Mouse (Mus musculus) lung, postnatal 0 days (tissue): ENCODE results near the gene Tas2r143. TPM values are rescaled to one million over a fixed set of nuclear protein-coding genes. Genes with fewer than 3 reads are reported as not detected.
A peak's percentile ranks its signal among the peaks of the same experiment; 100 is the strongest.

Source experiments
- ATAC-seq: fragments of 200-750 bp; cut with Nextera tagmentation; 2 replicates; pipeline ENCODE4 v1.8.0; 2017; ENCODE audit warnings: moderate library complexity
- DNase-seq: peaks from one replicate; pipeline ENCODE4 v3.0.0-alpha.2; 2016; ENCODE audit warnings: low spot score
- H3K27ac ChIP-seq: fragments of 300-500 bp; sonication (generic); 2 replicates; pipeline ENCODE4 v1.5.1; 2014; ENCODE audit warnings: antibody characterized with exemption, mild to moderate bottlenecking, low read length, mixed read lengths
- H3K27me3 ChIP-seq: fragments of 300-500 bp; sonication (generic); replicated peaks from 2 replicates; pipeline ENCODE4 v1.6.1; 2014; ENCODE audit warnings: low read length, mixed read lengths; ENCODE audit not compliant: insufficient read depth
- H3K36me3 ChIP-seq: fragments of 300-500 bp; sonication (generic); 2 replicates; pipeline ENCODE4 v1.6.1; 2014; ENCODE audit warnings: low read length, mixed read lengths; ENCODE audit not compliant: insufficient read depth
- H3K4me1 ChIP-seq: fragments of 300-500 bp; sonication (generic); 2 replicates; pipeline ENCODE4 v1.6.1; 2014; ENCODE audit warnings: antibody characterized with exemption, low read depth, low read length, mixed read lengths; ENCODE audit not compliant: insufficient read depth
- H3K4me2 ChIP-seq: fragments of 300-500 bp; sonication (generic); replicated peaks from 2 replicates; pipeline ENCODE4 v1.6.1; 2014; ENCODE audit warnings: low read depth, mild to moderate bottlenecking, low read length, moderate library complexity, mixed read lengths
- H3K4me3 ChIP-seq: fragments of 300-500 bp; sonication (generic); 2 replicates; pipeline ENCODE4 v1.5.1; 2014; ENCODE audit warnings: low read depth, low read length
- H3K9ac ChIP-seq: fragments of 300-500 bp; sonication (generic); replicated peaks from 2 replicates; pipeline ENCODE4 v1.6.1; 2014; ENCODE audit warnings: low read depth, mild to moderate bottlenecking
- H3K9me3 ChIP-seq: fragments of 300-500 bp; sonication (generic); 2 replicates; pipeline ENCODE4 v1.6.1; 2016; ENCODE audit warnings: low read length, mixed read lengths
- CTCF ChIP-seq: IDR thresholded peaks from 2 replicates; pipeline ENCODE4 v1.5.1; 2016; ENCODE audit warnings: antibody characterized with exemption, mild to moderate bottlenecking
- EP300 ChIP-seq: IDR thresholded peaks from 2 replicates; pipeline ENCODE4 v1.6.1; 2016; ENCODE audit warnings: antibody characterized with exemption, mild to moderate bottlenecking, control low read depth
- WGBS: fragments of 180-500 bp; shearing (Covaris S2); extraction: QIAGEN DNeasy Blood & Tissue Kit; methylation state at CpG from one replicate; pipeline ENCODE4 v1.1.7; 2014; 5-methylcytosine and 5-hydroxymethylcytosine counted together
- polyA plus RNA-seq: library from polyadenylated mRNA; unstranded; fragments of >200 nt; fragmentation: Nextera tagmentation; extraction: Ambion mirVana; gene quantifications from 2 replicates; pipeline ENCODE4 v1.2.1, GENCODE M21; 2015

Gene Tas2r143
- polyA plus RNA-seq, 1 experiment from 2014 or later = not detected

DNA sequence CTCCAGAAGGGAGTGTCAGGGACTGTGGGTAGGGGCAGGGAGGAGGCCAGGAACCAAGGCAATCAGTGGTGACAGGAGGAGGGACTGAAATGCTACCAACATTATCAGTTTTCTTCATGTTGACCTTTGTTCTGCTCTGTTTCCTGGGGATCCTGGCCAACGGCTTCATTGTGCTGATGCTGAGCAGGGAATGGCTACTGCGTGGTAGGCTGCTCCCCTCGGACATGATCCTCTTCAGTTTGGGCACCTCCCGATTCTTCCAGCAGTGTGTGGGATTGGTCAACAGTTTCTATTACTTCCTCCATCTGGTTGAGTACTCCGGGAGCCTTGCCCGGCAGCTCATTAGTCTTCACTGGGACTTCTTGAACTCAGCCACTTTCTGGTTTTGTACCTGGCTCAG is 34.4 kb downstream of the Tas2r143 start, which contains the start of gene Tas2r126:
Tas2r126 (plus strand) TSS at position 90 of the 400 bp plus-strand sequence.
- Histone ChIP-seq H3K4me3 (no peak within 1 kb of the TSS), H3K9me3 (no peaks in the 10 kb centered on the region), H3K27ac (no peak within 1 kb of the TSS), H3K36me3 (no peaks in the 10 kb centered on the region), H3K9ac (no peak within 1 kb of the TSS), H3K27me3 (no peaks in the 10 kb centered on the region), H3K4me1 (no peaks in the 10 kb centered on the region), H3K4me2 (no peak within 1 kb of the TSS)
- TF ChIP-seq CTCF = no peak
- no peak for TF ChIP-seq EP300
- WGBS = 67% methylated on average over 6 of the region's 6 CpGs
- ATAC-seq = no peak
- no peak for DNase-seq

GRCm38 (mm10) chr6:42435490-42435889 is 35.5 kb downstream of the Tas2r143 start:
- no peak overlapping the region for H3K9ac ChIP-seq
- H3K4me3 ChIP-seq = no peak overlapping the region
- DNase-seq (no peak), ATAC-seq (no peak)
- H3K27ac ChIP-seq = no peak overlapping the region
- H3K4me1 ChIP-seq = no peaks in the 10 kb centered on the region
- no peaks in the 10 kb centered on the region for H3K27me3 ChIP-seq
- TF ChIP-seq CTCF = no peak
- no peak for TF ChIP-seq EP300
- no peak overlapping the region for H3K4me2 ChIP-seq
- WGBS = 57% methylated on average over 2 of the region's 2 CpGs
- no peaks in the 10 kb centered on the region for H3K36me3 ChIP-seq
- no peaks in the 10 kb centered on the region for H3K9me3 ChIP-seq

GRCm38 (mm10) chr6:42441395-42441794 is 41.4 kb downstream of the Tas2r143 start:
- H3K4me2 ChIP-seq = no peak overlapping the region
- H3K9me3 ChIP-seq = no peaks in the 10 kb centered on the region
- WGBS = 65% methylated on average over 2 of the region's 2 CpGs
- DNase-seq = peak; percentile 42
- no peak overlapping the region for H3K4me3 ChIP-seq
- no peaks in the 10 kb centered on the region for H3K27me3 ChIP-seq
- H3K9ac ChIP-seq = no peak overlapping the region
- no peak for TF ChIP-seq CTCF
- TF ChIP-seq EP300 = no peak
- no peaks in the 10 kb centered on the region for H3K36me3 ChIP-seq
- no peak overlapping the region for H3K27ac ChIP-seq
- peak; percentile 54 for ATAC-seq
- no peaks in the 10 kb centered on the region for H3K4me1 ChIP-seq

GRCm38 (mm10) chr6:42444491-42444890 is 44.5 kb downstream of the Tas2r143 start:
- no peaks in the 10 kb centered on the region for H3K9me3 ChIP-seq
- H3K9ac ChIP-seq = no peak overlapping the region
- TF ChIP-seq EP300 (no peak), CTCF (no peak)
- WGBS = 36% methylated on average over 2 of the region's 2 CpGs
- no peak overlapping the region for H3K4me3 ChIP-seq
- H3K36me3 ChIP-seq = no peaks in the 10 kb centered on the region
- ATAC-seq = no peak
- no peak overlapping the region for H3K27ac ChIP-seq
- H3K4me1 ChIP-seq = no peaks in the 10 kb centered on the region
- H3K4me2 ChIP-seq = no peak overlapping the region
- no peak for DNase-seq
- no peaks in the 10 kb centered on the region for H3K27me3 ChIP-seq

DNA sequence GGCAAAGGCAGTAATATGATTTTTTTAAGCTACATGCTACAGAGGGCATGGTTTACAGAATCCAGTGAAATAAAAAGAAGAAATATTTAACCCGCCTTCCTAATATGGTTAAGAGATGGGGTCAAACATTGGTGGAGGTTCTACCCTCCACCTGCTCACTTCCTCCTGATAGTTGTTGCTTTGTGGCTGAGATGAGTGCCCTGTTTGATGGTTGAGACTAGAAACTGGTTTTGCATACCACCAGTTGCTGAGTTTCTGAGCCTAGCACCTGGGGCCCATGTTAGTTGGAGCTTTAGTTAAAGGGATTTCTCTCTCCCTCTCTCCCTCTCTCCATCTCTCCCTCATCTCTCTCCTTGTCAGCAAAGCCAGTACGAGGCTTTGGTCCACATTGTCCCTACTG is 47.3 kb downstream of the Tas2r143 start:
- Histone ChIP-seq H3K4me3 (no peak overlapping the region), H3K9ac (no peak overlapping the region), H3K27me3 (no peaks in the 10 kb centered on the region), H3K27ac (no peak overlapping the region), H3K4me1 (no peaks in the 10 kb centered on the region), H3K9me3 (no peaks in the 10 kb centered on the region), H3K4me2 (no peak overlapping the region), H3K36me3 (no peaks in the 10 kb centered on the region)
- DNase-seq (no peak), ATAC-seq (no peak)
- TF ChIP-seq EP300 (no peak), CTCF (no peak)
- 75% methylated on average over 2 of the region's 2 CpGs for WGBS

Other genes with a start within 250 kb of the Tas2r143 start
- not detected in 2 replicates for gene Tas2r144, start 184.9 kb upstream of the Tas2r143 start, polyA plus RNA-seq
- gene Gstk1, start 154.3 kb upstream of the Tas2r143 start, polyA plus RNA-seq = 94.8 and 105 TPM in 2 replicates
- gene Tmem139, start 138.3 kb upstream of the Tas2r143 start, polyA plus RNA-seq = 22.9 and 26.5 TPM in 2 replicates
- gene Casp2, start 135.3 kb upstream of the Tas2r143 start, polyA plus RNA-seq = 29.0 and 33.1 TPM in 2 replicates
- 0.05 TPM in 1 of 2 replicates, not detected in the other for gene Clcn1, start 113.6 kb upstream of the Tas2r143 start, polyA plus RNA-seq
- gene Fam131b, start 75.6 kb upstream of the Tas2r143 start, polyA plus RNA-seq = not detected in 2 replicates
- 166 and 183 TPM in 2 replicates for gene Zyx, start 50.6 kb upstream of the Tas2r143 start, polyA plus RNA-seq
- gene Epha1, start 27.0 kb upstream of the Tas2r143 start, polyA plus RNA-seq = 21.8 TPM in 2 replicates
- gene Tas2r135, start 5.2 kb downstream of the Tas2r143 start, polyA plus RNA-seq = 0.18 TPM in 1 of 2 replicates, not detected in the other
- not detected in 2 replicates for gene Tas2r126, start 34.3 kb downstream of the Tas2r143 start, polyA plus RNA-seq
- 0.08 TPM in 1 of 2 replicates, not detected in the other for gene Olfr458, start 65.0 kb downstream of the Tas2r143 start, polyA plus RNA-seq
- 0.06 TPM in 2 replicates for gene Olfr457, start 76.1 kb downstream of the Tas2r143 start, polyA plus RNA-seq
- 0.30 and 0.33 TPM in 2 replicates for gene Olfr456, start 87.0 kb downstream of the Tas2r143 start, polyA plus RNA-seq
- gene Olfr455, start 147.3 kb downstream of the Tas2r143 start, polyA plus RNA-seq = 0.04 and 0.13 TPM in 2 replicates
- gene Tcaf3, start 197.5 kb downstream of the Tas2r143 start, polyA plus RNA-seq = 0.05 TPM in 1 of 2 replicates, not detected in the other
- 2.7 TPM in 2 replicates for gene Tcaf2, start 245.0 kb downstream of the Tas2r143 start, polyA plus RNA-seq